Mouse (Mus musculus): ENCODE data around the gene 4930426L09Rik. TPM values are rescaled to one million over a fixed set of nuclear protein-coding genes. Genes with fewer than 3 reads are reported as not detected.

4930426L09Rik gene
- polyA plus RNA-seq, 1 experiment from 2014 or later: 0.44 TPM

- Histone ChIP-seq H3K4me1 (replicated peaks; ENCODE audit: control insufficient read depth, insufficient read depth) (no peaks in the 10 kb centered on the region), H3K4me2 (replicated peaks; ENCODE audit: low read depth) (no peak overlapping the region), H3K9ac (ENCODE audit: low read length) (no peak overlapping the region), H3K27me3 (ENCODE audit: control insufficient read depth, insufficient read depth, low read length) (no peaks in the 10 kb centered on the region), H3K9me3 (ENCODE audit: control insufficient read depth, low read length) (no peaks in the 10 kb centered on the region), H3K4me3 (ENCODE audit: low read depth, low read length) (no peak overlapping the region), H3K36me3 (ENCODE audit: control insufficient read depth, insufficient read depth, low read length) (no peaks in the 10 kb centered on the region), H3K27ac (replicated peaks) (no peak overlapping the region)
- ATAC-seq (ENCODE audit: low FRiP score, low TSS enrichment): no peak
- TF ChIP-seq CTCF (IDR thresholded peaks at IDR 0.05; ENCODE audit: low read depth) (no peak), EP300 (optimal IDR thresholded peaks at IDR 0.05) (no peak)
- no peak for DNase-seq (ENCODE audit: low spot score)
- WGBS: 82% methylated on average over 6 of the region's 6 CpGs
Observed at GRCm38 (mm10) chr2:19011443-19011842, 13.3 kb downstream of the 4930426L09Rik start.

GRCm38 (mm10) chr2:19016348-19016747 is 18.2 kb downstream of the 4930426L09Rik start:
- Histone ChIP-seq H3K27ac (replicated peaks) (no peak overlapping the region), H3K9me3 (ENCODE audit: control insufficient read depth, low read length) (no peaks in the 10 kb centered on the region), H3K4me1 (replicated peaks; ENCODE audit: control insufficient read depth, insufficient read depth) (no peaks in the 10 kb centered on the region), H3K9ac (ENCODE audit: low read length) (no peak overlapping the region), H3K27me3 (ENCODE audit: control insufficient read depth, insufficient read depth, low read length) (no peaks in the 10 kb centered on the region), H3K4me2 (replicated peaks; ENCODE audit: low read depth) (no peak overlapping the region), H3K36me3 (ENCODE audit: control insufficient read depth, insufficient read depth, low read length) (no peaks in the 10 kb centered on the region), H3K4me3 (ENCODE audit: low read depth, low read length) (no peak overlapping the region)
- TF ChIP-seq EP300 (optimal IDR thresholded peaks at IDR 0.05): no peak
- no peak for TF ChIP-seq CTCF (IDR thresholded peaks at IDR 0.05; ENCODE audit: low read depth)
- DNase-seq (ENCODE audit: low spot score) (no peak), ATAC-seq (ENCODE audit: low FRiP score, low TSS enrichment) (no peak)
- 84% methylated on average over 5 of the region's 5 CpGs for WGBS

- H3K9me3 ChIP-seq (ENCODE audit: control insufficient read depth, low read length): no peaks in the 10 kb centered on the region
- H3K4me1 ChIP-seq (replicated peaks; ENCODE audit: control insufficient read depth, insufficient read depth): no peaks in the 10 kb centered on the region
- no peak overlapping the region for H3K27ac ChIP-seq (replicated peaks)
- no peak overlapping the region for H3K4me3 ChIP-seq (ENCODE audit: low read depth, low read length)
- TF ChIP-seq CTCF (IDR thresholded peaks at IDR 0.05; ENCODE audit: low read depth) (no peak), EP300 (optimal IDR thresholded peaks at IDR 0.05) (no peak)
- no peak for DNase-seq (ENCODE audit: low spot score)
- 43% methylated on average over 1 of the region's 1 CpGs for WGBS
- H3K36me3 ChIP-seq (ENCODE audit: control insufficient read depth, insufficient read depth, low read length): no peaks in the 10 kb centered on the region
- no peak overlapping the region for H3K4me2 ChIP-seq (replicated peaks; ENCODE audit: low read depth)
- no peak overlapping the region for H3K9ac ChIP-seq (ENCODE audit: low read length)
- no peaks in the 10 kb centered on the region for H3K27me3 ChIP-seq (ENCODE audit: control insufficient read depth, insufficient read depth, low read length)
- ATAC-seq (ENCODE audit: low FRiP score, low TSS enrichment): no peak
Observed at GRCm38 (mm10) chr2:19016839-19017238, 18.7 kb downstream of the 4930426L09Rik start.

GRCm38 (mm10) chr2:19018034-19018433 is 19.9 kb downstream of the 4930426L09Rik start:
- Histone ChIP-seq H3K4me3 (ENCODE audit: low read depth, low read length) (no peak overlapping the region), H3K4me2 (replicated peaks; ENCODE audit: low read depth) (no peak overlapping the region), H3K36me3 (ENCODE audit: control insufficient read depth, insufficient read depth, low read length) (no peaks in the 10 kb centered on the region), H3K9me3 (ENCODE audit: control insufficient read depth, low read length) (no peaks in the 10 kb centered on the region), H3K9ac (ENCODE audit: low read length) (no peak overlapping the region), H3K27me3 (ENCODE audit: control insufficient read depth, insufficient read depth, low read length) (no peaks in the 10 kb centered on the region), H3K4me1 (replicated peaks; ENCODE audit: control insufficient read depth, insufficient read depth) (no peaks in the 10 kb centered on the region), H3K27ac (replicated peaks) (no peak overlapping the region)
- 73% methylated on average over 2 of the region's 2 CpGs for WGBS
- no peak for ATAC-seq (ENCODE audit: low FRiP score, low TSS enrichment)
- no peak for TF ChIP-seq EP300 (optimal IDR thresholded peaks at IDR 0.05)
- DNase-seq (ENCODE audit: low spot score): no peak

- H3K27me3 ChIP-seq (ENCODE audit: control insufficient read depth, insufficient read depth, low read length): no peaks in the 10 kb centered on the region
- no peak overlapping the region for H3K9ac ChIP-seq (ENCODE audit: low read length)
- 51% methylated on average over 2 of the region's 2 CpGs for WGBS
- DNase-seq (ENCODE audit: low spot score): no peak
- no peaks in the 10 kb centered on the region for H3K36me3 ChIP-seq (ENCODE audit: control insufficient read depth, insufficient read depth, low read length)
- no peak overlapping the region for H3K4me3 ChIP-seq (ENCODE audit: low read depth, low read length)
- no peak overlapping the region for H3K4me2 ChIP-seq (replicated peaks; ENCODE audit: low read depth)
- TF ChIP-seq EP300 (optimal IDR thresholded peaks at IDR 0.05) (no peak), CTCF (IDR thresholded peaks at IDR 0.05; ENCODE audit: low read depth) (no peak)
- H3K9me3 ChIP-seq (ENCODE audit: control insufficient read depth, low read length): no peaks in the 10 kb centered on the region
- ATAC-seq (ENCODE audit: low FRiP score, low TSS enrichment): no peak
- H3K27ac ChIP-seq (replicated peaks): no peak overlapping the region
- no peaks in the 10 kb centered on the region for H3K4me1 ChIP-seq (replicated peaks; ENCODE audit: control insufficient read depth, insufficient read depth)
Observed at GRCm38 (mm10) chr2:19024807-19025206, 26.7 kb downstream of the 4930426L09Rik start.

GRCm38 (mm10) chr2:19037430-19037829 is 39.3 kb downstream of the 4930426L09Rik start:
- WGBS: 21% methylated on average over 4 of the region's 4 CpGs
- H3K9ac ChIP-seq (ENCODE audit: low read length): no peak overlapping the region
- no peaks in the 10 kb centered on the region for H3K36me3 ChIP-seq (ENCODE audit: control insufficient read depth, insufficient read depth, low read length)
- H3K27me3 ChIP-seq (ENCODE audit: control insufficient read depth, insufficient read depth, low read length): no peaks in the 10 kb centered on the region
- H3K4me1 ChIP-seq (replicated peaks; ENCODE audit: control insufficient read depth, insufficient read depth): no peaks in the 10 kb centered on the region
- ATAC-seq (ENCODE audit: low FRiP score, low TSS enrichment) (no peak), DNase-seq (ENCODE audit: low spot score) (no peak)
- no peak overlapping the region for H3K27ac ChIP-seq (replicated peaks)
- TF ChIP-seq EP300 (optimal IDR thresholded peaks at IDR 0.05) (no peak), CTCF (IDR thresholded peaks at IDR 0.05; ENCODE audit: low read depth) (no peak)
- no peak overlapping the region for H3K4me3 ChIP-seq (ENCODE audit: low read depth, low read length)
- H3K9me3 ChIP-seq (ENCODE audit: control insufficient read depth, low read length): no peaks in the 10 kb centered on the region
- H3K4me2 ChIP-seq (replicated peaks; ENCODE audit: low read depth): no peak overlapping the region

All from stomach, postnatal 0 days (tissue).